Comparison of ENCODE assay signal across 8 mouse cellular contexts in genomic region chr9:108082988-108083431, GRCm38 (mm10). TPM values are rescaled to one million over a fixed set of nuclear protein-coding genes. Genes with fewer than 3 reads are reported as not detected.
DNase-seq lines count a peak whose midpoint lies in the region; ATAC-seq and TF ChIP-seq lines count a peak whose summit lies in the region.

Rnf123 (minus strand) TSS chr9:108083346.

- no peak for DNase-seq in cerebellum, adult 2 months
- DNase-seq in cerebellum, postnatal 14 days, result no peak
- no peak for DNase-seq in G1E (ENCODE audit: low spot score)
- DNase-seq in forebrain, embryonic 11.5 days (ENCODE audit: low spot score), result no peak
- DNase-seq in c-Kit-positive CD71-positive TER-119-positive erythroid progenitor cells, embryonic 14.5 days (ENCODE audit: low spot score), result no peak

- H3K4me1 ChIP-seq in cerebellum, adult 2 months (ENCODE audit: control insufficient read depth, insufficient read depth, low read length), result peaks cover 15% of the 10 kb centered on the region
- peaks cover 87% of the 10 kb centered on the region for H3K4me1 ChIP-seq in G1E (ENCODE audit: insufficient read depth, low read depth, low read length)
- peaks cover 7% of the 10 kb centered on the region; the same call in 1 of the 2 replicates for H3K4me1 ChIP-seq in forebrain, embryonic 11.5 days (replicated peaks; ENCODE audit: control insufficient read depth, insufficient read depth, low read length)
- H3K4me1 ChIP-seq in limb, embryonic 15.5 days, result peaks cover 19% of the 10 kb centered on the region
- H3K4me1 ChIP-seq in small intestine, adult 2 months (ENCODE audit: control insufficient read depth, insufficient read depth, insufficient read length, low read length), result peaks cover 33% of the 10 kb centered on the region

- no peak for TF ChIP-seq CTCF in cerebellum, adult 2 months (IDR thresholded peaks at IDR 0.05; ENCODE audit: borderline replicate concordance, insufficient read depth, low read depth, low read length)
- no peak for TF ChIP-seq CTCF in G1E (IDR thresholded peaks at IDR 0.05; ENCODE audit: low read depth, low read length)
- no peak for TF ChIP-seq CTCF in small intestine, adult 2 months (IDR thresholded peaks at IDR 0.05; ENCODE audit: extremely low read depth, insufficient read length, insufficient replicate concordance, low read depth, low read length)

- no peaks in the 10 kb centered on the region for H3K27me3 ChIP-seq in cerebellum, adult 2 months (ENCODE audit: control insufficient read depth, insufficient read depth, low read length)
- H3K27me3 ChIP-seq in G1E (ENCODE audit: insufficient read depth, low read length), result no peaks in the 10 kb centered on the region
- peaks cover 22% of the 10 kb centered on the region for H3K27me3 ChIP-seq in forebrain, embryonic 11.5 days (ENCODE audit: control insufficient read depth, insufficient read depth, low read length)
- H3K27me3 ChIP-seq in limb, embryonic 15.5 days, result peaks cover 41% of the 10 kb centered on the region
- H3K27me3 ChIP-seq in small intestine, adult 2 months (ENCODE audit: control insufficient read depth, insufficient read depth, low read length), result no peaks in the 10 kb centered on the region

- 37% methylated on average over 12 of the region's 12 CpGs for WGBS in cerebellum, adult 2 months
- 24% methylated on average over 12 of the region's 12 CpGs for WGBS in forebrain, embryonic 11.5 days
- 26% methylated on average over 12 of the region's 12 CpGs for WGBS in limb, embryonic 15.5 days
- WGBS in small intestine, adult 2 months, result 21% methylated on average over 12 of the region's 12 CpGs

- H3K27ac ChIP-seq in cerebellum, adult 2 months (ENCODE audit: insufficient read depth, low read length), result no peak within 1 kb of the TSS
- H3K27ac ChIP-seq in forebrain, embryonic 11.5 days (ENCODE audit: low read depth, low read length), result no peak within 1 kb of the TSS
- no peak within 1 kb of the TSS for H3K27ac ChIP-seq in limb, embryonic 15.5 days
- H3K27ac ChIP-seq in small intestine, adult 2 months (ENCODE audit: insufficient read depth, low read depth, low read length), result no peak within 1 kb of the TSS

- H3K9ac ChIP-seq in forebrain, embryonic 11.5 days (ENCODE audit: low read length), result no peak within 1 kb of the TSS; the same call in 1 of the 2 replicates
- H3K9ac ChIP-seq in limb, embryonic 15.5 days, result no peak within 1 kb of the TSS

- H3K9me3 ChIP-seq in G1E (replicated peaks), result no peaks in the 10 kb centered on the region
- no peaks in the 10 kb centered on the region for H3K9me3 ChIP-seq in forebrain, embryonic 11.5 days (ENCODE audit: control insufficient read depth, low read length)
- H3K9me3 ChIP-seq in limb, embryonic 15.5 days, result no peaks in the 10 kb centered on the region

- TF ChIP-seq POLR2A in cerebellum, adult 2 months (IDR thresholded peaks at IDR 0.05; ENCODE audit: borderline replicate concordance, insufficient read depth, low read length), result no peak; the same call in 1 of the 2 replicates
- no peak for TF ChIP-seq POLR2A in small intestine, adult 2 months (IDR thresholded peaks at IDR 0.05; ENCODE audit: low read depth, low read length)

- no peak for ATAC-seq in G1E (ENCODE audit: extremely low read depth, insufficient number of reproducible peaks, low FRiP score, poor library complexity, severe bottlenecking)
- ATAC-seq in forebrain, embryonic 11.5 days (replicated peaks; ENCODE audit: low FRiP score), result no peak
- ATAC-seq in hematopoietic stem cell, adult 5-6 weeks (replicated peaks in 1 of 2; ENCODE audit: insufficient read depth in 1 of 2, low FRiP score in 2 of 2, low TSS enrichment in 1 of 2, low read depth in 1 of 2, poor library complexity in 2 of 2, severe bottlenecking in 2 of 2), result peak; percentile 38 to 46
- ATAC-seq in limb, embryonic 15.5 days (ENCODE audit: insufficient number of reproducible peaks, low FRiP score, low TSS enrichment, low read depth), result no peak

- no peak within 1 kb of the TSS for H3K4me3 ChIP-seq in cerebellum, adult 2 months (replicated peaks; ENCODE audit: insufficient read depth, low read depth, low read length)
- no peak within 1 kb of the TSS; the same call in 1 of the 2 replicates for H3K4me3 ChIP-seq in G1E (ENCODE audit: low read depth, low read length)
- no peak within 1 kb of the TSS for H3K4me3 ChIP-seq in forebrain, embryonic 11.5 days (ENCODE audit: low read depth, low read length)
- peak within 1 kb of the TSS; percentile 19; the same call in 1 of the 2 replicates for H3K4me3 ChIP-seq in limb, embryonic 15.5 days
- H3K4me3 ChIP-seq in small intestine, adult 2 months (ENCODE audit: low read depth, low read length), result peak within 1 kb of the TSS; percentile 29

- no peak within 1 kb of the TSS for H3K4me2 ChIP-seq in forebrain, embryonic 11.5 days (ENCODE audit: low read depth, low read length, severe bottlenecking)
- H3K4me2 ChIP-seq in limb, embryonic 15.5 days, result peak within 1 kb of the TSS; percentile 24; the same call in 1 of the 2 replicates

- H3K36me3 ChIP-seq in G1E (replicated peaks), result peaks cover 71% of the 10 kb centered on the region
- H3K36me3 ChIP-seq in forebrain, embryonic 11.5 days (ENCODE audit: control insufficient read depth, insufficient read depth, low read length), result peaks cover 4% of the 10 kb centered on the region; the same call in 1 of the 2 replicates
- peaks cover 41% of the 10 kb centered on the region for H3K36me3 ChIP-seq in limb, embryonic 15.5 days
- peaks cover 37% of the 10 kb centered on the region for H3K36me3 ChIP-seq in small intestine, adult 2 months (ENCODE audit: control insufficient read depth, insufficient read depth, low read length)

RNA-seq across cellular contexts. Expression of gene Rnf123, which starts in this region (rescaled TPM):
- polyA plus RNA-seq in cerebellum, adult 2 months (2012; rRNA removed), result 184 and 213 TPM in 2 replicates
- total RNA-seq in G1E (2014; fragmentation: Nextera tagmentation) (104 and 255 TPM in 2 replicates), G1E (2017) (18.6 and 23.5 TPM in 2 replicates)
- 39.5 and 74.5 TPM in 2 replicates for polyA plus RNA-seq in G1E (2012)
- polyA plus RNA-seq in forebrain, embryonic 11.5 days (2014; fragmentation: Nextera tagmentation; extraction: Ambion mirVana), result 34.7 and 37.0 TPM in 2 replicates
- 35.1 and 40.5 TPM in 2 replicates for total RNA-seq in hematopoietic stem cell, adult 5-6 weeks (2017)
- polyA plus RNA-seq in limb, embryonic 15.5 days (2015; fragmentation: Nextera tagmentation; extraction: Ambion mirVana), result 25.5 and 30.4 TPM in 2 replicates
- 48.3 and 86.7 TPM in 2 replicates for polyA plus RNA-seq in small intestine, adult 2 months (2012; rRNA removed)

Comparison
In these comparisons a context has a peak if more than half of its experiments do, and no peak if none do; other contexts are left out.
1. H3K4me3 ChIP-seq: peak in limb, embryonic 15.5 days (single experiment) and small intestine, adult 2 months (single experiment); none in cerebellum, adult 2 months (single experiment), G1E (single experiment) and forebrain, embryonic 11.5 days (single experiment).
2. ATAC-seq: peak in hematopoietic stem cell, adult 5-6 weeks (2 of 2); none in G1E (single experiment), forebrain, embryonic 11.5 days (single experiment) and limb, embryonic 15.5 days (single experiment).